Mouse (Mus musculus) right cerebral cortex, postnatal 25 days (tissue): ENCODE results near the gene Fahd1.

Experiments used
- DNase-seq: peaks from one replicate; pipeline ENCODE4 v3.0.0; 2022

The Fahd1 gene

DNA sequence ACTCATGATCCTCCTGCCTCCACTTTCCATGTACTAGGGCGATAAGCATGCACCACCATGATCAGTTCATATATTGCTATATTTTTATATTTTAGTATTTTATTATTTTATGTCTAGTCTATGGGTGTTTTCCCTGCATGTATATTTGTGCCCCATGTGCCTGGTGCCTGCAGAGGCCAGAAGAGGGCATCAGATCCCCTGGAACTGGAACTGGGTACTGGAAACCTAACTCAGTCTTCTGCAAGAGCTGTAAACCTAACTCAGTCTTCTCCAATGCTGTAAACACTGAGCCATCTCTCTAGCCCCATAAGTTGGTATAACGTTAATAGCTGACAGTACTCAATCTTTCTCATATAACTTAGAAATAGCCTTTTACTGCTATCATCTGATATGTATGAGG is 7.5 kb downstream of the Fahd1 start:
- DNase-seq: no peak

- no peak for DNase-seq
These were observed 9.0 kb downstream of the Fahd1 start for GRCm38 (mm10) chr17:24841133-24841532.

DNA sequence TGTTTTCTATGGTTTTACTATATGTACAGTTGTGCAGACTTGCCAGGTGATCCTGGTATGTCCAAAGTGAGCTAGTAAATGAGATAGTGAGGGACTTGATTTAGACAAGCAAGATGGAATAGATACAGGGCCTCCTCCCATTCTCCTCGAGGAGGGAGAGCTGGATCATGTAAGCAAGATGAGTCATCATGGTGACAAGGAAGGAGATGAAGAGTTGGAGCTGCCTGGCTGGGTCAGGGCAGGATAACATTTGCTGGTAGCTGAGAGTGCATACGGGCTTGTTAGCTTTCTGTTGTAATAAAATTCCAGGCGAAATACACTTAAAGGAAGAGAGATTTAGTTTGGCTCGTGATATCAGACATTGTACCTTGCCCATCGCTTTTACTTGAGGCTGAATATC is 9.8 kb downstream of the Fahd1 start:
- DNase-seq: no peak

- no peak for DNase-seq
These were observed 10.3 kb downstream of the Fahd1 start, which contains the start of gene Hagh for GRCm38 (mm10) chr17:24839842-24840241. TSS of gene Hagh (plus strand) at chr17:24840143.

DNA sequence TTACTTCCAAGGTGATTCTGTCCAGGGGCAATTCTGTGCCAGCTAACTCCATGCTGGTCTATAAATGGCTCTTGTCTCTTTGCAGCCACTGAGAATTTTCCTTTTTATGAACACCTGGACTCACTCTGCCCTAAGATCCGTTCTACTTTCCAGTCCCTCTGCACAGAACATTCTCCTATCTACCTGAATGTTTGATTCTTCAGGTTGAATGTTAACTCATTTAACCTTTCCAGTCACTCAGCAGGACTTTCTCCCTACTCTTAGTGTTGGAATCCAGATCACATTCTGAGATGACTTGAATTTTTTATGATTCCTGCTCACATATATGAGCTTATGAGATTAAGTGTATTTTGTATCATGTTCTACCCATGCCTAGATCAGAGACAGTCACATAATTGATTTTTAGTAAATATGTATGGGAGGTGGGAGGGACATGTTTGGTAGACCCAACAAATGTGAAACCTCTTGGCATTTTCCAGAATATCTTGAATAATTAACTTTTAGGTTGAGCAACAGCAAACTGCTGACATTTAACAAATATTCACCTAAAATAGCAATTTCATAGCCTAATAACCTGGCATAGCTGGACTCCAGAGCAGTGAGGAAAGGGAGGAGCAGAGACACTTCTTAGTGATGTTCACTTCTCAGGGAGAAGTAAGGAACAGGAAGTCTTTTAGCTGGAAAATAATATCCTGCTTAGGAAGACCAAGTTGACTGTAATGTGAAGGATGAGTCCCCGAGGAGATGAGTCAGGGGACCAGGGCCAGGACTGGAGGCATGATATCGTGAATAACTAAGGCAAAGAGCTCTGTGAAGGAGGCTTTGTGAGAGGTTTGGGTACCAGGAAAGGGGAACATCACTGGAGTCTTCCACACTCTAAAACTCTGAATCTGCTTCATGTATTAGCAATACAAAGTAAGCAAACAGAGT is 28.5 kb downstream of the Fahd1 start:
- DNase-seq: no peak

DNA sequence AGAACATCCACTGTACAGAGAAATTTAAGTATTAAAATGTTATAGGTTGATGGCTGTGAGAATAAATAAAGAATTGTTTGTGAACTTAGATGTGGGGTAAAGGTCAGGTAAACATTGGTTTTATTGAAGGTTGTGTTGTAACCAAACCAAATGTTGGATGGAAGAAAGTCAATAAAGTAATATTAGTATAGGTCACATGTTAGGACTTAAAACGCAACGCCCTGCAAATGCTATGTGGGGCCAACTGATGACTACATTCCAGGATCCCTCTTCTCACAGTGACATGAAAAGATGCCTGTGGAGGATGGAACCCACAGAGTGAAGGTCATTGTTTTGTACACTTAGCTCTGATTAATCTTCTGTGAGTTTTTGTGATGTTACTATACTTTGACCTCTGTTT is 30.7 kb downstream of the Fahd1 start:
- DNase-seq: no peak

GRCm38 (mm10) chr17:24818172-24818571 is 32.0 kb downstream of the Fahd1 start:
- DNase-seq: no peak

DNA sequence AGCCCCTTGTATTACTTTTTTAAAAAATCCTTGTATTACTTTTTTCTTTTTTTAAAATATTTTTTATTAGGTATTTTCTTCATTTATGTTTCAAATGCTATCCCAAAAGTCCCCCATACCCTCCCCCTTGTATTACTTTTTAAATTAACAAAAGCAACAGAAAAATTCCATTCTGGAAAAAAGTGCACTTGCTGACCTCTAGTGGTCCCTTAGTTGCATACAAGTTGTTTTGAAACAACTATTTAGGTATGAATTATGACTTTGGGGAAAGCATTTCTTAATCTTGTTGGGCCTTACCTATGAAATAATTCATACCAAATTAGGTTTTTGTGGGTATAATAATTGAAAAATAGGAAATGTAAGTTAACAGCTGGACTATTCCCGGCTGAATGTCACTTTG is 32.7 kb downstream of the Fahd1 start:
- no peak for DNase-seq

- DNase-seq: no peak
These were observed 34.9 kb downstream of the Fahd1 start for GRCm38 (mm10) chr17:24815256-24815655.

GRCm38 (mm10) chr17:24812215-24812614 is 37.9 kb downstream of the Fahd1 start:
- DNase-seq: no peak

GRCm38 (mm10) chr17:24811211-24811610 is 39.0 kb downstream of the Fahd1 start:
- DNase-seq: no peak

- peak; percentile 10 for DNase-seq
These were observed 45.9 kb downstream of the Fahd1 start, which contains the start of gene Meiob for GRCm38 (mm10) chr17:24803952-24804951. TSS of gene Meiob (plus strand) at chr17:24804289.

DNA sequence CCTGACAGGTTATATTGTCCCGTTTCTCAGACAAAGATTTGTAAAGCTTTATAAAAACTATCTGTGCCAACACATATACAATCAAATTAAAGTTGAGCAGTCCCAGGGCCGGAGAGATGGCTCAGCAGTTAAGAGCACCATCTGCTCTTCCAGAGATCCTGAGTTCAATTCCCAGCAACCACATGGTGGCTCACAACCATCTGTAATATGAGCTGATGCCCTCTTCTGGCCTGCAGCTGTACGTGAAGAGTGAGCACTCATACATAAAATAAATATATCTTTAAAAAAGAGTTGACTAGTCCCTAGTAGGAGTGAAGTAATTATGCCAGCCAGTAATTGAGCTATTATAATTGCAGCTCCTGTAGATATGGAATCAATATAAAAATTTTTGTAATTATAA is 49.6 kb downstream of the Fahd1 start:
- no peak for DNase-seq

GRCm38 (mm10) chr17:24799476-24799875 is 50.7 kb downstream of the Fahd1 start:
- DNase-seq: no peak
